Mouse (Mus musculus) limb, embryonic 12.5 days (tissue): ENCODE measurements around the gene Panx3. TPM values are rescaled to one million over a fixed set of nuclear protein-coding genes. Genes with fewer than 3 reads are reported as not detected.

ENCODE experiments used
- ATAC-seq: fragments of 200-750 bp; cut with Nextera tagmentation; 2 replicates; pipeline ENCODE4 v1.8.0; 2017; ENCODE audit warnings: low read depth, moderate TSS enrichment; ENCODE audit not compliant: insufficient number of reproducible peaks, insufficient read depth, low FRiP score, low TSS enrichment
- H3K27ac ChIP-seq: fragments of 300-500 bp; sonication (generic); 2 replicates; pipeline ENCODE4 v1.5.1; 2016; ENCODE audit warnings: mild to moderate bottlenecking, moderate library complexity
- H3K27me3 ChIP-seq: fragments of 300-500 bp; sonication (generic); 2 replicates; pipeline ENCODE4 v1.6.1; 2016; ENCODE audit warnings: mild to moderate bottlenecking, moderate library complexity
- H3K36me3 ChIP-seq: fragments of 300-500 bp; sonication (generic); 2 replicates; pipeline ENCODE4 v1.6.1; 2016; ENCODE audit warnings: mild to moderate bottlenecking, moderate library complexity
- H3K4me1 ChIP-seq: fragments of 300-500 bp; sonication (generic); replicated peaks from 2 replicates; pipeline ENCODE4 v1.6.1; 2016
- H3K4me2 ChIP-seq: fragments of 300-500 bp; sonication (generic); 2 replicates; pipeline ENCODE4 v1.6.1; 2016; ENCODE audit warnings: mild to moderate bottlenecking, moderate library complexity
- H3K4me3 ChIP-seq: fragments of 300-500 bp; sonication (generic); replicated peaks from 2 replicates; pipeline ENCODE4 v1.5.1; 2016; ENCODE audit warnings: mild to moderate bottlenecking
- H3K9ac ChIP-seq: fragments of 300-500 bp; sonication (generic); replicated peaks from 2 replicates; pipeline ENCODE4 v1.6.1; 2016; ENCODE audit warnings: mild to moderate bottlenecking, moderate library complexity
- H3K9me3 ChIP-seq: fragments of 300-500 bp; sonication (generic); 2 replicates; pipeline ENCODE4 v1.6.1; 2016; ENCODE audit warnings: mild to moderate bottlenecking, moderate library complexity
- WGBS: fragments of 180-500 bp; shearing (Covaris S2); methylation state at CpG from one replicate; pipeline ENCODE4 v1.1.7; 2016; 5-methylcytosine and 5-hydroxymethylcytosine counted together
- polyA plus RNA-seq: library from polyadenylated mRNA; unstranded; fragments of >200 nt; fragmentation: Nextera tagmentation; extraction: Ambion mirVana; gene quantifications from 2 replicates; pipeline ENCODE4 v1.2.1, GENCODE M21; 2016

The Panx3 gene
- polyA plus RNA-seq, 1 experiment from 2014 or later: 0.61 TPM

- Histone ChIP-seq H3K27ac (no peak overlapping the region), H3K4me1 (no peaks in the 10 kb centered on the region), H3K9ac (no peak overlapping the region), H3K27me3 (peaks cover 4% of the 10 kb centered on the region; the same call in 1 of the 2 replicates), H3K4me2 (no peak overlapping the region), H3K36me3 (no peaks in the 10 kb centered on the region), H3K9me3 (no peaks in the 10 kb centered on the region), H3K4me3 (no peak overlapping the region)
- WGBS: 91% methylated on average over 3 of the region's 3 CpGs
- ATAC-seq: no peak
Measured at GRCm38 (mm10) chr9:37634269-37634668, 34.8 kb downstream of the Panx3 start.

- H3K4me1 ChIP-seq: no peaks in the 10 kb centered on the region
- no peak for ATAC-seq
- H3K4me2 ChIP-seq: no peak overlapping the region
- no peak overlapping the region for H3K4me3 ChIP-seq
- 84% methylated on average over 2 of the region's 2 CpGs for WGBS
- H3K9ac ChIP-seq: no peak overlapping the region
- H3K9me3 ChIP-seq: no peaks in the 10 kb centered on the region
- no peaks in the 10 kb centered on the region for H3K36me3 ChIP-seq
- no peak overlapping the region for H3K27ac ChIP-seq
- H3K27me3 ChIP-seq: peaks cover 4% of the 10 kb centered on the region; the same call in 1 of the 2 replicates
Measured at GRCm38 (mm10) chr9:37632305-37632704, 36.7 kb downstream of the Panx3 start.

- no peak overlapping the region for H3K27ac ChIP-seq
- no peak overlapping the region for H3K4me2 ChIP-seq
- ATAC-seq: no peak
- peaks cover 10% of the 10 kb centered on the region; the same call in 1 of the 2 replicates for H3K4me1 ChIP-seq
- H3K36me3 ChIP-seq: no peaks in the 10 kb centered on the region
- H3K4me3 ChIP-seq: no peak overlapping the region
- no peaks in the 10 kb centered on the region for H3K9me3 ChIP-seq
- 88% methylated on average over 2 of the region's 2 CpGs for WGBS
- peaks cover 15% of the 10 kb centered on the region; the same call in 1 of the 2 replicates for H3K27me3 ChIP-seq
- H3K9ac ChIP-seq: no peak overlapping the region
Measured at GRCm38 (mm10) chr9:37629941-37630340, 39.1 kb downstream of the Panx3 start.

- no peak overlapping the region for H3K9ac ChIP-seq
- WGBS: 78% methylated on average over 4 of the region's 4 CpGs
- H3K27me3 ChIP-seq: peaks cover 15% of the 10 kb centered on the region; the same call in 1 of the 2 replicates
- H3K4me2 ChIP-seq: no peak overlapping the region
- H3K4me1 ChIP-seq: peaks cover 10% of the 10 kb centered on the region; the same call in 1 of the 2 replicates
- no peak for ATAC-seq
- H3K27ac ChIP-seq: no peak overlapping the region
- no peaks in the 10 kb centered on the region for H3K9me3 ChIP-seq
- no peaks in the 10 kb centered on the region for H3K36me3 ChIP-seq
- H3K4me3 ChIP-seq: no peak overlapping the region
Measured at GRCm38 (mm10) chr9:37628581-37628980, 40.5 kb downstream of the Panx3 start.

- H3K9ac ChIP-seq: no peak overlapping the region
- H3K27me3 ChIP-seq: peaks cover 10% of the 10 kb centered on the region; the same call in 1 of the 2 replicates
- no peak overlapping the region for H3K4me2 ChIP-seq
- peaks cover 10% of the 10 kb centered on the region; the same call in 1 of the 2 replicates for H3K4me1 ChIP-seq
- WGBS: 83% methylated on average over 1 of the region's 1 CpGs
- H3K36me3 ChIP-seq: no peaks in the 10 kb centered on the region
- no peak overlapping the region for H3K4me3 ChIP-seq
- no peak for ATAC-seq
- no peaks in the 10 kb centered on the region for H3K9me3 ChIP-seq
- no peak overlapping the region for H3K27ac ChIP-seq
Measured at GRCm38 (mm10) chr9:37627263-37627662, 41.8 kb downstream of the Panx3 start.

GRCm38 (mm10) chr9:37626103-37626567 lies 42.9 kb downstream of the Panx3 start:
- Histone ChIP-seq H3K9me3 (no peaks in the 10 kb centered on the region), H3K27ac (no peak overlapping the region), H3K36me3 (no peaks in the 10 kb centered on the region), H3K4me2 (no peak overlapping the region), H3K9ac (no peak overlapping the region), H3K4me3 (no peak overlapping the region), H3K27me3 (peaks cover 10% of the 10 kb centered on the region; the same call in 1 of the 2 replicates), H3K4me1 (peaks cover 10% of the 10 kb centered on the region; the same call in 1 of the 2 replicates)
- ATAC-seq: no peak
- 14% methylated on average over 3 of the region's 3 CpGs for WGBS

- no peak overlapping the region for H3K4me3 ChIP-seq
- no peaks in the 10 kb centered on the region for H3K9me3 ChIP-seq
- no peak overlapping the region for H3K4me2 ChIP-seq
- ATAC-seq: no peak
- H3K4me1 ChIP-seq: peaks cover 10% of the 10 kb centered on the region; the same call in 1 of the 2 replicates
- H3K27ac ChIP-seq: no peak overlapping the region
- no peak overlapping the region for H3K9ac ChIP-seq
- H3K27me3 ChIP-seq: peaks cover 10% of the 10 kb centered on the region; the same call in 1 of the 2 replicates
- WGBS: 23% methylated on average over 7 of the region's 7 CpGs
- H3K36me3 ChIP-seq: no peaks in the 10 kb centered on the region
Measured at GRCm38 (mm10) chr9:37625641-37626040, 43.4 kb downstream of the Panx3 start.

- H3K9me3 ChIP-seq: no peaks in the 10 kb centered on the region
- no peaks in the 10 kb centered on the region for H3K36me3 ChIP-seq
- H3K4me2 ChIP-seq: no peak overlapping the region
- 54% methylated on average over 3 of the region's 3 CpGs for WGBS
- no peak overlapping the region for H3K9ac ChIP-seq
- peaks cover 10% of the 10 kb centered on the region; the same call in 1 of the 2 replicates for H3K27me3 ChIP-seq
- peaks cover 10% of the 10 kb centered on the region; the same call in 1 of the 2 replicates for H3K4me1 ChIP-seq
- H3K27ac ChIP-seq: no peak overlapping the region
- no peak for ATAC-seq
- no peak overlapping the region for H3K4me3 ChIP-seq
Measured at GRCm38 (mm10) chr9:37625129-37625528, 43.9 kb downstream of the Panx3 start.

GRCm38 (mm10) chr9:37624502-37624901 lies 44.5 kb downstream of the Panx3 start:
- Histone ChIP-seq H3K9me3 (no peaks in the 10 kb centered on the region), H3K27me3 (peaks cover 10% of the 10 kb centered on the region; the same call in 1 of the 2 replicates), H3K4me1 (peaks cover 10% of the 10 kb centered on the region; the same call in 1 of the 2 replicates), H3K36me3 (no peaks in the 10 kb centered on the region), H3K27ac (no peak overlapping the region), H3K9ac (no peak overlapping the region), H3K4me2 (no peak overlapping the region), H3K4me3 (no peak overlapping the region)
- 72% methylated on average over 1 of the region's 1 CpGs for WGBS
- ATAC-seq: no peak

GRCm38 (mm10) chr9:37623981-37624380 lies 45.1 kb downstream of the Panx3 start:
- H3K36me3 ChIP-seq: no peaks in the 10 kb centered on the region
- H3K27me3 ChIP-seq: peaks cover 10% of the 10 kb centered on the region; the same call in 1 of the 2 replicates
- H3K4me1 ChIP-seq: peaks cover 10% of the 10 kb centered on the region; the same call in 1 of the 2 replicates
- 88% methylated on average over 3 of the region's 3 CpGs for WGBS
- no peaks in the 10 kb centered on the region for H3K9me3 ChIP-seq
- no peak overlapping the region for H3K4me3 ChIP-seq
- no peak overlapping the region for H3K4me2 ChIP-seq
- no peak for ATAC-seq
- no peak overlapping the region for H3K27ac ChIP-seq
- H3K9ac ChIP-seq: no peak overlapping the region

GRCm38 (mm10) chr9:37621290-37621689 lies 47.7 kb downstream of the Panx3 start:
- Histone ChIP-seq H3K4me1 (peaks cover 9% of the 10 kb centered on the region; the same call in 1 of the 2 replicates), H3K9me3 (no peaks in the 10 kb centered on the region), H3K9ac (no peak overlapping the region), H3K27me3 (peaks cover 14% of the 10 kb centered on the region; the same call in 1 of the 2 replicates), H3K4me3 (no peak overlapping the region), H3K4me2 (no peak overlapping the region), H3K36me3 (no peaks in the 10 kb centered on the region), H3K27ac (no peak overlapping the region)
- ATAC-seq: no peak
- 80% methylated on average over 6 of the region's 6 CpGs for WGBS

- H3K4me3 ChIP-seq: no peak overlapping the region
- H3K27me3 ChIP-seq: 0 out of 2 replicates have a peak, but pooled peaks cover 8% of the 10 kb centered on the region
- no peak overlapping the region for H3K4me2 ChIP-seq
- H3K27ac ChIP-seq: no peak overlapping the region
- no peak for ATAC-seq
- no peaks in the 10 kb centered on the region for H3K4me1 ChIP-seq
- 66% methylated on average over 2 of the region's 2 CpGs for WGBS
- H3K9ac ChIP-seq: peak overlapping the region; percentile 27; the same call in 1 of the 2 replicates
- H3K9me3 ChIP-seq: no peaks in the 10 kb centered on the region
- H3K36me3 ChIP-seq: no peaks in the 10 kb centered on the region
Measured at GRCm38 (mm10) chr9:37616770-37617169, 52.3 kb downstream of the Panx3 start.
